Mouse (Mus musculus) midbrain, embryonic 12.5 days (tissue): ENCODE measurements around the gene Cep112. TPM values are rescaled to one million over a fixed set of nuclear protein-coding genes. Genes with fewer than 3 reads are reported as not detected.

ENCODE experiments used
- ATAC-seq: fragments of 200-750 bp; cut with Nextera tagmentation; 2 replicates; pipeline ENCODE4 v1.8.0; 2017; ENCODE audit warnings: low read depth, moderate TSS enrichment, moderate library complexity; ENCODE audit not compliant: low FRiP score
- H3K27ac ChIP-seq: fragments of 300-500 bp; sonication (generic); replicated peaks from 2 replicates; pipeline ENCODE4 v1.5.1; 2016; ENCODE audit warnings: mild to moderate bottlenecking
- H3K27me3 ChIP-seq: fragments of 300-500 bp; sonication (generic); 2 replicates; pipeline ENCODE4 v1.6.1; 2016; ENCODE audit warnings: mild to moderate bottlenecking
- H3K36me3 ChIP-seq: fragments of 300-500 bp; sonication (generic); 2 replicates; pipeline ENCODE4 v1.6.1; 2016
- H3K4me1 ChIP-seq: fragments of 300-500 bp; sonication (generic); 2 replicates; pipeline ENCODE4 v1.6.1; 2016
- H3K4me2 ChIP-seq: fragments of 300-500 bp; sonication (generic); replicated peaks from 2 replicates; pipeline ENCODE4 v1.6.1; 2016; ENCODE audit warnings: mild to moderate bottlenecking, moderate library complexity
- H3K4me3 ChIP-seq: fragments of 300-500 bp; sonication (generic); 2 replicates; pipeline ENCODE4 v1.5.1; 2016; ENCODE audit warnings: mild to moderate bottlenecking
- H3K9ac ChIP-seq: fragments of 300-500 bp; sonication (generic); replicated peaks from 2 replicates; pipeline ENCODE4 v1.6.1; 2016; ENCODE audit warnings: mild to moderate bottlenecking, moderate library complexity
- H3K9me3 ChIP-seq: fragments of 300-500 bp; sonication (generic); 2 replicates; pipeline ENCODE4 v1.6.1; 2016; ENCODE audit warnings: mild to moderate bottlenecking
- WGBS: fragments of 180-500 bp; shearing (Covaris S2); methylation state at CpG from one replicate; pipeline ENCODE4 v1.1.7; 2016; 5-methylcytosine and 5-hydroxymethylcytosine counted together
- polyA plus RNA-seq: library from polyadenylated mRNA; unstranded; fragments of >200 nt; fragmentation: Nextera tagmentation; extraction: Ambion mirVana; gene quantifications from 2 replicates; pipeline ENCODE4 v1.2.1, GENCODE M21; 2016

Gene Cep112
- polyA plus RNA-seq, 1 experiment from 2014 or later = 30.1 TPM

- WGBS = 85% methylated on average over 1 of the region's 1 CpGs
- no peak overlapping the region for H3K9ac ChIP-seq
- no peak for ATAC-seq
Measured at GRCm38 (mm10) chr11:108553881-108554280, 128.9 kb downstream of the Cep112 start.

GRCm38 (mm10) chr11:108558544-108558943, 133.6 kb downstream of the Cep112 start:
- Histone ChIP-seq H3K27ac (no peak overlapping the region), H3K4me3 (no peak overlapping the region), H3K4me1 (peaks cover 9% of the 10 kb centered on the region), H3K9ac (no peak overlapping the region), H3K9me3 (no peaks in the 10 kb centered on the region), H3K27me3 (no peaks in the 10 kb centered on the region), H3K36me3 (no peaks in the 10 kb centered on the region), H3K4me2 (no peak overlapping the region)
- no peak for ATAC-seq
- WGBS = 76% methylated on average over 4 of the region's 4 CpGs

More at GRCm38 (mm10) chr11:108553881-108554280, 128.9 kb downstream of the Cep112 start:
- no peaks in the 10 kb centered on the region for H3K27me3 ChIP-seq
- H3K27ac ChIP-seq = no peak overlapping the region
- H3K4me1 ChIP-seq = peaks cover 5% of the 10 kb centered on the region; the same call in 1 of the 2 replicates
- no peak overlapping the region for H3K4me2 ChIP-seq
- H3K9me3 ChIP-seq = no peaks in the 10 kb centered on the region
- H3K4me3 ChIP-seq = no peak overlapping the region
- H3K36me3 ChIP-seq = no peaks in the 10 kb centered on the region

GRCm38 (mm10) chr11:108559506-108559905, 134.5 kb downstream of the Cep112 start:
- no peak overlapping the region for H3K9ac ChIP-seq
- H3K9me3 ChIP-seq = no peaks in the 10 kb centered on the region
- H3K36me3 ChIP-seq = no peaks in the 10 kb centered on the region
- H3K27ac ChIP-seq = no peak overlapping the region
- H3K4me1 ChIP-seq = peaks cover 9% of the 10 kb centered on the region
- ATAC-seq = no peak
- no peak overlapping the region for H3K4me2 ChIP-seq
- no peaks in the 10 kb centered on the region for H3K27me3 ChIP-seq
- no peak overlapping the region for H3K4me3 ChIP-seq

GRCm38 (mm10) chr11:108562076-108562475, 137.1 kb downstream of the Cep112 start:
- H3K4me1 ChIP-seq = peaks cover 9% of the 10 kb centered on the region
- H3K4me3 ChIP-seq = no peak overlapping the region
- no peak overlapping the region for H3K27ac ChIP-seq
- H3K27me3 ChIP-seq = no peaks in the 10 kb centered on the region
- no peaks in the 10 kb centered on the region for H3K36me3 ChIP-seq
- no peaks in the 10 kb centered on the region for H3K9me3 ChIP-seq
- no peak for ATAC-seq
- no peak overlapping the region for H3K4me2 ChIP-seq
- WGBS = 77% methylated on average over 5 of the region's 5 CpGs
- no peak overlapping the region for H3K9ac ChIP-seq

- no peak for ATAC-seq
- Histone ChIP-seq H3K4me1 (peaks cover 9% of the 10 kb centered on the region; the same call in 1 of the 2 replicates), H3K4me2 (no peak overlapping the region), H3K9me3 (no peaks in the 10 kb centered on the region), H3K4me3 (no peak overlapping the region), H3K36me3 (no peaks in the 10 kb centered on the region), H3K9ac (no peak overlapping the region), H3K27ac (no peak overlapping the region), H3K27me3 (no peaks in the 10 kb centered on the region)
- 37% methylated on average over 7 of the region's 7 CpGs for WGBS
Measured at GRCm38 (mm10) chr11:108586551-108587184, 161.7 kb downstream of the Cep112 start.

- ATAC-seq = no peak
- Histone ChIP-seq H3K36me3 (no peaks in the 10 kb centered on the region), H3K4me2 (no peak overlapping the region), H3K9me3 (no peaks in the 10 kb centered on the region), H3K4me3 (no peak overlapping the region), H3K9ac (no peak overlapping the region), H3K27me3 (no peaks in the 10 kb centered on the region), H3K27ac (no peak overlapping the region), H3K4me1 (peaks cover 3% of the 10 kb centered on the region; the same call in 1 of the 2 replicates)
- WGBS = 72% methylated on average over 5 of the region's 5 CpGs
Measured at GRCm38 (mm10) chr11:108593207-108593958, 168.4 kb downstream of the Cep112 start.

- Histone ChIP-seq H3K36me3 (no peaks in the 10 kb centered on the region), H3K9ac (no peak overlapping the region), H3K27ac (no peak overlapping the region), H3K9me3 (no peaks in the 10 kb centered on the region), H3K4me1 (no peaks in the 10 kb centered on the region), H3K4me3 (no peak overlapping the region), H3K27me3 (no peaks in the 10 kb centered on the region), H3K4me2 (no peak overlapping the region)
- WGBS = 70% methylated on average over 2 of the region's 2 CpGs
- no peak for ATAC-seq
Measured at GRCm38 (mm10) chr11:108593959-108594579, 169.1 kb downstream of the Cep112 start.

- no peaks in the 10 kb centered on the region for H3K36me3 ChIP-seq
- no peaks in the 10 kb centered on the region for H3K27me3 ChIP-seq
- H3K4me2 ChIP-seq = peak overlapping the region; percentile 32
- peak overlapping the region; percentile 75 for H3K27ac ChIP-seq
- 0 out of 2 replicates have a peak, but pooled peaks cover 4% of the 10 kb centered on the region for H3K4me1 ChIP-seq
- WGBS = 17% methylated on average over 3 of the region's 3 CpGs
- ATAC-seq = peak; percentile 96
- no peaks in the 10 kb centered on the region for H3K9me3 ChIP-seq
- H3K4me3 ChIP-seq = no peak overlapping the region
- H3K9ac ChIP-seq = no peak overlapping the region
Measured at GRCm38 (mm10) chr11:108605301-108605700, 180.3 kb downstream of the Cep112 start.

GRCm38 (mm10) chr11:108606036-108606435, 181.0 kb downstream of the Cep112 start:
- Histone ChIP-seq H3K36me3 (no peaks in the 10 kb centered on the region), H3K4me2 (peak overlapping the region; percentile 32), H3K4me3 (peak overlapping the region; percentile 30), H3K9me3 (no peaks in the 10 kb centered on the region), H3K27me3 (no peaks in the 10 kb centered on the region), H3K4me1 (0 out of 2 replicates have a peak, but pooled peaks cover 4% of the 10 kb centered on the region), H3K27ac (peak overlapping the region; percentile 75), H3K9ac (no peak overlapping the region)
- ATAC-seq = peak; percentile 39; the same call in 1 of the 2 replicates
- WGBS = 64% methylated on average over 11 of the region's 11 CpGs

GRCm38 (mm10) chr11:108606836-108607235, 181.8 kb downstream of the Cep112 start:
- 0 out of 2 replicates have a peak, but pooled peaks have one; percentile 47 for ATAC-seq
- Histone ChIP-seq H3K9me3 (no peaks in the 10 kb centered on the region), H3K36me3 (no peaks in the 10 kb centered on the region), H3K4me2 (peak overlapping the region; percentile 32), H3K4me3 (peak overlapping the region; percentile 30), H3K9ac (no peak overlapping the region), H3K27me3 (no peaks in the 10 kb centered on the region), H3K27ac (peak overlapping the region; percentile 75; the same call in 1 of the 2 replicates), H3K4me1 (0 out of 2 replicates have a peak, but pooled peaks cover 4% of the 10 kb centered on the region)

GRCm38 (mm10) chr11:108620628-108621433, 195.8 kb downstream of the Cep112 start:
- Histone ChIP-seq H3K27me3 (no peaks in the 10 kb centered on the region), H3K36me3 (no peaks in the 10 kb centered on the region; the same call in 1 of the 2 replicates), H3K9me3 (no peaks in the 10 kb centered on the region), H3K4me1 (peaks cover 24% of the 10 kb centered on the region), H3K27ac (peak overlapping the region; percentile 70), H3K4me3 (no peak overlapping the region), H3K4me2 (peak overlapping the region; percentile 11; the same call in 1 of the 2 replicates), H3K9ac (no peak overlapping the region)
- 41% methylated on average over 7 of the region's 7 CpGs for WGBS
- peak; percentile 61 for ATAC-seq
